Mouse (Mus musculus): ENCODE results near the gene Hjurp.
"Not testable (repeated sequence)": the region's sequence is repeated elsewhere in the genome, so short reads cannot be mapped to it uniquely, and the experiment has no call there.

The Hjurp gene

GRCm38 (mm10) chr1:88223591-88223990 is 53.8 kb downstream of the Hjurp start:
- no peak for DNase-seq (ENCODE audit: low read depth, low spot score)

GRCm38 (mm10) chr1:88223011-88223515 is 54.4 kb downstream of the Hjurp start:
- not testable (repeated sequence) for DNase-seq (ENCODE audit: low read depth, low spot score)

DNA sequence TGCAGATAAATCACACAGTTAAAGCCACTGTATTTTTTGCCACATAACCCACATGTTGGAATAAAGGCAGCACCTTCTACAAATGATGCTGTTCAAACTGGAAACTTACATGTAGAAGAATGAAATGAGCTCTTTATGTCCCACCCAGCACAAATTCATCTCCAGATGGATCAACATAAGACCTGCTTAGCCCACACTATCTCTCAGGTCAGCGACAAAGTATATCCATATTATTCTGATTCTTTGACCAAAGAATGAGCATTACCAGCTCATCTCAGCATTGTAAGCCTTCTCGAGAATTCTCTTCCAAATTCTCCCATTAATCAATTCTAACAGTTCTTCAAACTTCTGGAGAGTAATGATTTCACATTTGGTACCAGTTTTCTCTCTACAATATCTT is 55.2 kb downstream of the Hjurp start:
- no peak for DNase-seq (ENCODE audit: low read depth, low spot score)

GRCm38 (mm10) chr1:88220336-88220735 is 57.1 kb downstream of the Hjurp start:
- DNase-seq (ENCODE audit: low read depth, low spot score): peak; percentile 73

- DNase-seq (ENCODE audit: low read depth, low spot score): peak; percentile 1
Measured at GRCm38 (mm10) chr1:88219054-88219453, 58.4 kb downstream of the Hjurp start.

DNA sequence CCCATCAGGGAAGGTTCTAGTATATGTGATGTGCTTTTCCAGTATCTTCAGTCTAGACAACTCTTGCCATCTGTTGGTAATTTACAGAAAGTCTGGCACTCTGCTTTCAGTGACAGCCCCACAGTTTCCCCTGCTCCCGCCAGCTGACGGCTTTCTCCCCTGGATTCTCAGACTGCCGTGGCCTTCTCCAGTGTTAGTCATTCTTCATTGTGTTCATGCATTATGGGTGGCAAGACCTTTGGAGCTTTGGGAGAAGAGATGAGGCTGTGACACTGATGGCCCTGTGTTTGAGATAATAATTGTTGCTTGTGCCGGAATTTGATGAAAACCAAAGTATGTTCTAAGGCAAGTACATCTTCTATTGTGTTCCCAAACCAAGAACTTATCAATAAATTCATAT is 58.8 kb downstream of the Hjurp start:
- DNase-seq (ENCODE audit: low read depth, low spot score): peak; percentile 2

DNA sequence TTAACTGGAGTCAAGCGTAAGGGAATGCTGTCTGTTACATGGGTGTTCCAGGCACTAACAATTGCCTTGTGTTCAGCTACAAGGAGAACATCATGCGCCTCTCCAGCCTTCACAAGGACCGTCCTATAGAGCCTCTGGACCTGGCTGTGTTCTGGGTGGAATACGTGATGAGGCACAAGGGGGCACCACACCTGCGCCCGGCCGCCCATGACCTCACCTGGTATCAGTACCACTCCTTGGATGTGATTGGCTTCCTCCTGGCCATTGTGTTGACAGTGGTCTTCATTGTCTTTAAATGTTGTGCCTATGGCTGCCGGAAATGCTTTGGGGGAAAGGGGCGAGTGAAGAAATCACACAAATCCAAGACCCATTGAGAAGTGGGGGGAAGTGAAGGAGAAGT is 59.4 kb downstream of the Hjurp start:
- peak; percentile 5 for DNase-seq (ENCODE audit: low read depth, low spot score)

GRCm38 (mm10) chr1:88217576-88217975 is 59.9 kb downstream of the Hjurp start:
- DNase-seq (ENCODE audit: low read depth, low spot score): no peak

DNA sequence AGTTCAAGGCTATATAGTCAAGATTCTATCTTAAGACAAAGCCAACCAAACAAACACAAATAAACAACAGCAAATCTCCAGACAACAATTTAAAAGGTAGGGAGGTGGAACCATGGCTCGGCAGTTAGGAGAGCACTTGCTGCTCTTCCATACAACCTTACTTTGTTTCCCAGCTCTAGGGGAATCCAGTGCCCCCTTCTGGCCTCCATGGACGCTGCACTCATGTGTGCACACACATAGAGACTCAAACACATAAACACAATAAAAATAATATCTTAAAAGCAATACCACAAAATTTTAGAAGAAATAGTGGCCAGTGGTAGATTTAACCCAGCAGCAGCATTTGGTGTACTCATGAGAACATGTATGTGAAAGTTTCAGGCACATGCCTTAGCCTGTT is 60.3 kb downstream of the Hjurp start:
- DNase-seq (ENCODE audit: low read depth, low spot score): peak; percentile 42

DNA sequence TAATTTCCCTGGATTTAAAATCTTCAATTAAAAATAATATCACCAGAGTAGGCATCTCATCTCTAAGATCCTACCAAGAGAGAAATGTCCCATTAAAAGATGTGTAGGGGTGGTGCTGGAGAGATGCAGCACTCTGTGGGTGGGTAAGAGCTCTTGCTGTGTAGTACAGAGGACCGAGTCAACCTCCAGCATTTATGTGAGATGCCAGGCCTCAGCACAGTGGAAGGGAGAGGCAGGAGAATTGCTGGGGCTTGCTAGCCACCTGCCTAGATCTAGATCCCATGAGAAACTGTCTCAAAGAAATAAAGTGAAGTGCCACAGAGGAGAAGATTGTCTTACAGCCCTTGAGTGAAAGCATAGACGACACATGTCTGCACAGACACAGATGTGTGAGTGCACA is 60.9 kb downstream of the Hjurp start:
- no peak for DNase-seq (ENCODE audit: low read depth, low spot score)

DNA sequence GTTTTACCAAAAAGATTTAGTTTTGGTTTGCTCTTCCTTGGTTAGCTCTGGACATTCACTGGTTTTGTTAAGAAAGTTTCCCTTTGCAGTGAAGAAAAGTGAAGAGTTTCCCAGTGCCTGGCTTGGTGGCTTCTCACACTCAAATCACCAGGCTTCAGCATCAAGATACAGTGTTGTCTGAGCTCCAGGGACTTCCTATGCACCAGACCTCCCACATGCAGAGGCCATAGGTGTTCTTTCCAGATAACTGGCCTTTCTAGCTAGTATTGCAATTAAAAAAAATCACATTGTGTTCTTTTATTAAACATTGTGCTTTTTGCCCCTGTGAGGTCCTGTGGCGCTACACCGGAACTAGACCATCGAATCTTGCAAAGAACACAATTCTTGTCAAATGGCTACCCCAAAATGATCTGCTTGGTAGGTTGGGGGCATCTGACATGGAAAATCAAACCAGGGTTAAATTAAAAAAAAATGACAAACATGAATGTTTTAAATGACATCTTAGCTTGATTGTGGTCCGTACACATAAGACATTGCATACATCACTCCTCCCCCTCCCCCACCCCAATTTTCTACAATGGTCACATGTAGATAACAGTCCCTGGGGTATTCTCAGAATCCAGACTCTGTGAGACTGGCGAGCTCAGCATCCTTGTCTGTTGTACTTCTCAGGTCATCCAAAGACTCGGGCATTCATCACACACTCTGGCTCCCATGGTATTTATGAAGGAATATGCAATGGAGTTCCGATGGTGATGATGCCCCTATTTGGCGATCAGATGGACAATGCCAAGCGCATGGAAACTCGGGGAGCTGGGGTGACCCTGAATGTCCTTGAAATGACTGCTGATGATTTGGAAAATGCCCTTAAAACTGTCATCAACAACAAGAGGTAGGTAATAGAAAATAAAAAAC is 61.7 kb downstream of the Hjurp start:
- no peak for DNase-seq (ENCODE audit: low read depth, low spot score)

GRCm38 (mm10) chr1:88214462-88214952 is 62.9 kb downstream of the Hjurp start:
- DNase-seq (ENCODE audit: low read depth, low spot score): no peak

- DNase-seq (ENCODE audit: low read depth, low spot score): no peak
Measured at GRCm38 (mm10) chr1:88213766-88214461, 63.5 kb downstream of the Hjurp start.

DNA sequence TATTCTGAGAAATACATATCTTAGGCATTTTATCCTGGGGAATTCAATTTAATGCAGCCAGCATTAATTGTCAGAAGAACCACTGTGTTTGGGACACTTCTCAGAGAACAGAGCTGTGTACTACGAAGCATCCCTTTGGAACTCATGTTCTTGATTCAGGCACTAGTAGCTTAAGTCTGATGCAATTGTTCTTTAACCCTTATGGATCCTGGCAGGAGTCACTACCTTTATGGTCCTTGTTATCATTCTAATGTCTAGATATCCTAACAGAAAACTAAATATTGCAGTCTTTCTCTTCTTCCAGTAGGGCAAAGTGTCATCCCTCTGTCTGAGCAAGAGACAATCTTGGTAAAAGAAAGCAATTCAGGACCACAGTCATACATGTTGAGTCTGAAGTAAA is 64.4 kb downstream of the Hjurp start:
- no peak for DNase-seq (ENCODE audit: low read depth, low spot score)

Measured in ZHBTc4 (cell line).